Mouse (Mus musculus) lung, postnatal 10 days (tissue): ENCODE measurements around the gene Fam181b.

ENCODE experiments used
- DNase-seq: peaks from one replicate; pipeline ENCODE4 v3.0.0; 2021

Gene Fam181b

GRCm38 (mm10) chr7:93079785-93080730 is at the start of gene Fam181b:
Gene Fam181b (plus strand): TSS chr7:93079865.
- peak; percentile 77 for DNase-seq

DNA sequence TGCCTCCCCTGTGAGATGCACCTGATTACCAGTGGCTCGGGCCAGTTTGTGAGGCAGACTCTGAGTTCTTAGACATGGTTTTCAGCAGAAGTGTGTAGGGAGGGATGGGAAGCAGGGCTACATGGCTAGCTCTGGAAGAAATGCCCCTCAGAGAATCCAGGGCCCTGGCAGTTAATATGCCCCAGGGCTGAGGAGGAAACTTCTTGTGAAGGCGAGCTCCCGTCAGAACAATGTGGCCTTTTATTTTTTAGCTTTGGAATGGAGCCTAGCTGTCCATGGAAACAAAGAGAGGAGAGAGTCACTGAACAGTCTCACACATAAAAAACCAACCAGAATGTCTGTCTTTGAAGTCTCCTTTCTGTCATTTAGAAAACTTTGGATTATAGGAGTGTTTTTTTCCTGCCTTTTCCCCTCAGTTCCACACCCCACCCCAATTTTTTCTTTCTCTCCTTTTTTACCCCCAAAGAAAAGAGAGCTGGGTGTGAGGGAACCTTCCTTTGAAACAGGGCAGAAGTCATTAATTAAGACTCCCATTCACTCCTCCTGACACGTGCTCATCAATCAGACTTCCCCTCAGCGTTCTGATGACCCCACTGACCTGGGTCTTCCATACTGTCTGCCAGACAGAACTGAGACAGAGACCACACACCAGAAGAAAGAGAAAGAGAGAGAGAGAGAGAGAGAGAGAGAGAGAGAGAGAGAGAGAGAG is 41.7 kb upstream of the Fam181b start:
- DNase-seq, result no peak

DNA sequence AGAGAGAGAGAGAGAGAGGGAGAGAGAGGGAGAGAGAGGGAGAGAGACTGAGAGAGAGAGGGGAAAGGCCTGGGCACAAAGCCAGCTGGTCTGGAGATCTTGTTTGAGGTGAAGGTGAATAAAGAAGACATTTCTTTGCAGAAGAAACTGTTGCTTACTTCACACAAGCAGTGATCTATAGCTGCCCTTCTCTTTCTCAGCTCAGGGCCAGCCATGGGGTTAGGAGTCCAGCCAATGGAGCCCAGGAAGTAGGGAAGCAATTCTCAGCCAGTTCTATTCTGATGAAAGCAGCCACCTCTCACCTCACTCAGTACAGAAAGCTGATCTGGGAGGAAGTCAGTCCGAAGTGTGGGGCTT is 41.2 kb upstream of the Fam181b start:
- DNase-seq, result no peak

GRCm38 (mm10) chr7:93039542-93039941 is 40.1 kb upstream of the Fam181b start:
- DNase-seq, result no peak

DNA sequence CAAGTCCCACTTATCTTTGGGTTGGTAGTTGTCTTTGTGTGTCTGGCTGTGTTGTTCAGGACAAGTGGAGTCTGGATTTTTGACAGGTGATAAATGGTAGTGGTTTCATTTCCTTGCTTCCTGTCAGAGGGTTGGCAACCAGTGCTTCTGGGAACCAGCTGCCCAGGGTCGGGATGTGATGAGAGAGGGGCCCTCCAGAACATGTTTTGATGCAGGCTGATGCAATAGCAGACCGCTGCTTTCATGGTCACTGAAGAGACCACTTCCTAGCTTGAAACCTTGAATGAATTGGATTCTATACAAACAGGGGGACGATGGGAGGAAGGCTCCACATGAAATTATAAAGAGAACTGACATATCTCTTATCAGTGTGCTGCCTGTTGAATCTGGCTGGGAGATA is 35.3 kb upstream of the Fam181b start:
- peak; percentile 3 for DNase-seq

- no peak for DNase-seq
Observed at GRCm38 (mm10) chr7:93044788-93045187, 34.9 kb upstream of the Fam181b start.

DNA sequence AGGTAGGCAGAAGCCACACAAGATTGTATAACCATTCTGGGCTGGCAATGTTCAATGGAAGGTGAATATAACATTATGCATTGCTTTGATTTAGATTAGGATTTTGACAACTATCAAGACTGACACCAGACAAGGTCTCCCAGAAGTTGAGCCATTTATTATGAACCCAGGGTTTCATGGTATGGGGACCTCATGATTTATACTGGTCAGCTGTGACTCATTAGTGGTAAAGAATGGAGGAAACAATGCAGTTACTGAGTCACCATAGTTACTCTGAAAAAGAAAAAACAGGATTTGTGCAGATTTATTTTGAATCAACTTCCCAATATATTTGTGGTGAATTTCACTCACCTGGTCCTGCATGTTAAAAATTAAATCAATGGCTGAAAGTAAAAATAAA is 18.8 kb upstream of the Fam181b start:
- no peak for DNase-seq

DNA sequence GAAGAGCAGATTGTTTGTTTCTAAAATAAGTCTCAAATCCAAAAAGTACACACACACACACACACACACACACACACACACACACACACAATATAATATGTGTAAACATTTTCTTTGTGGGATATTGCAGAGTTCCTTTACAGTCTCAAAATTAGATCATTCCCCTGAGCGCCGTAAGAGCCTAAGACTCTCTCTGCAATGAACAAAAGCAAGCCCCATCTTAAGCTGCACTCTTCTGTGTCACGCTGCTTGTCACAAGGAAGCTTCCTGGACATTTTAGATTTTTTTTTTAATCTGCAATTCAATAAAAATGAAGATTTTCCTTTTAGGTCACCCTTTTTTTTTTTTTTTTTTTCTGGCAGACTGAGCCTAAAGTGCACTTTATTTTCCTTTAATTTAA is 17.9 kb upstream of the Fam181b start:
- no peak for DNase-seq

GRCm38 (mm10) chr7:93062189-93062588 is 17.5 kb upstream of the Fam181b start:
- DNase-seq, result no peak

DNA sequence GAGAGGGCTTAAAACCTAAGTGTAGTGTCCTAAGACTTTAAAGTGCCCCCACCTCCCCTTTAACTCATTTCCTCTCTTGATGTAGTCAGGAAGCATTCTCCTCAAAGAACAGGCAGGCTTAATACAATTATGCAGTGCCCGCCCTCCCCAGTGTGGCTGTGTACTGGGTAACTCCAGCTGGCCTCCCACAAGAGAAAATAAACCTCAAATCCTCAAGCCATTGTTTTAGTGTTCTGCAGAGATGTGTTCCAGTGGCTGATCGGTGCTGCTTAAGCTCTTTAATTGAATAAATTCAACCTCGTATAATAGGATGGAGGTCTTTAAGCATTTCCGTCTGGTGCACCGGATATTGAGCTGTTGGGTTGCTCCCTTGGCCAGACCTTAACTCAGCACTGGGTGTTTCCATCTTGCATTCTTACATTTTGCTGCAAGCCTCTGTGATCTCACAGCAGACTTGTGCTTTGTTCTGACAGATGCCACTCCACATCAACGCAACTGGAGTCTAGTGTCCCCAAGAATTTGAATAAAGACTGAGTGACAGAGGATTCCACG is 12.1 kb upstream of the Fam181b start:
- no peak for DNase-seq

GRCm38 (mm10) chr7:93076435-93076960 is 3.2 kb upstream of the Fam181b start:
- DNase-seq, result no peak

- no peak for DNase-seq
Observed at GRCm38 (mm10) chr7:93079420-93079784, 263 bp upstream of the Fam181b start.

DNA sequence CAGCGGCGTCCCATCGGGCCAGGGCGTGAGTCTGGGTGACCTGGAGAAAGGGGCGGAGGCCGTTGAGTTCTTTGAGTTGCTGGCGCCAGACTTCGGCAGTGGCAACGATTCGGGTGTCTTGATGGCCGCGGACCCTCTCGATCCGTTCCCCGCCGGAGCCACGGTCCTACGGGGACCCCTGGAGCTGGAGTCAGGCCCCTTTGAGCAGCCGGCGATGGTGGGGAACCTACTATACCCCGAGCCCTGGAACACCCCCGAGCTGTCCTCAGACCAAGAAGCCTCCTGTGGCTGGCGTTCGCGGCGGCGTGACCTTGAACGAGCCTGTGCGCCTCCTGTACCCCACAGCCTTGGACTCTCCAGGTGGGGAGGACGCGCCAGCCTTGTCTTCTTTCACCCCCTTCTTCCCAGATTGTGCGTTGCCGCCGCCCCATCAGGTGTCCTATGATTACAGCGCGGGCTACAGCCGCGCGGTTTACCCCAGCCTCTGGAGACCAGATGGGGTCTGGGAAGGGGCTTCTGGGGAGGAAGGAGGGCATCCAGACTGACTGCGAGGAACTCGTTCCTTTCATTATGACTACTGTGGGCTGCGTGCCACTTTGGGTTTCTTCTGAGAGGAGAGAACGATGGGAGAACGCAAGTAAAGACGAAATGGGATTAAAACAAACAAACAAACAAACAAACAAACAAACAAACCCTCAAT is 1.2 kb downstream of the Fam181b start:
- DNase-seq, result peak; percentile 8

- peak; percentile 90 for DNase-seq
Observed at GRCm38 (mm10) chr7:93093371-93094058, 13.8 kb downstream of the Fam181b start.

- peak; percentile 53 for DNase-seq
Observed at GRCm38 (mm10) chr7:93095511-93095910, 15.8 kb downstream of the Fam181b start.

DNA sequence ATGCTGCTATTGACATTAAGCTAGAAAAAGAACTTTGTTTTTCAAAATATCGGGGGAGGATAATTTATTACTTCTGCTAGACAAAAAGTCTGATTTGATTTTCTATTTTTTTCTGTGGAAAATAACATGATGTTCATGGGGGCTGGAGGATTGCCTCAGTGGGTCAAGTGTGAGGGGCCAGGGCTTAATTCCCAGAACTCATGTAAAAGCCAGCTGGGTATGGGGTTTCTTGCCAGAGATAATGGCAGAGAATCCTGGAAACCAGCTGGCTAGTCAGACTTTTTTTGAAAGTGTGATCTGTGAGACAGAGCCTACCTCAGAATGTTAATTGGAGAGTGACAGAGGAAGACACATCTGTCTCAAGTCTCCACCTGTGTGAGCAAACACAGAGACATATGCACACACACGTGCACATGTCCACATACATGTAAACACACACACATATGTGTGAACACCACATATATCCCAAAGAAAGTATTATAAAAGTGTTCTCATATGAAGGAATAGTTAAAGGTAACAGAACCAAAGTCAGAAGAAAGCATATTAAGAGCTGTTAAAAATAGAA is 25.2 kb downstream of the Fam181b start:
- DNase-seq, result no peak

GRCm38 (mm10) chr7:93110370-93110965 is 30.8 kb downstream of the Fam181b start:
- DNase-seq, result no peak

DNA sequence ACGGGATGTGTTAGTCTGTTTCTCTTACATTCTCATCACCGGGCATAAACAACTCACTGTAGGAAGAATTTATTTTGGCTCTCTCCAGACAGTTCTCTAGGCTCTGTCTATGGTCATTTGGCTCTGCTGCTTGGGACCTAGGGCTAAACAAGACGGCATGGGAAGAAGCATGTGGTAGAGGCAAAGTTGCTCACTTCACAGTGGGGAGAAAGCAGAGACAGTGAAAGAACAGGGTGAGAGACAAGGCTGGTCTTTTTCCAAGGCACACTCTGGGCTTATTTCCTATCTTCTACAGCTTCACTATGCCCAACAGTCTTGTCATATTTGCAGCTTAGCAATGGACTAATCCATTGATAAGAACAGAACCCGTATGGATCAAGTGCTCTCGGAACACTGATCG is 31.4 kb downstream of the Fam181b start:
- DNase-seq, result no peak

DNA sequence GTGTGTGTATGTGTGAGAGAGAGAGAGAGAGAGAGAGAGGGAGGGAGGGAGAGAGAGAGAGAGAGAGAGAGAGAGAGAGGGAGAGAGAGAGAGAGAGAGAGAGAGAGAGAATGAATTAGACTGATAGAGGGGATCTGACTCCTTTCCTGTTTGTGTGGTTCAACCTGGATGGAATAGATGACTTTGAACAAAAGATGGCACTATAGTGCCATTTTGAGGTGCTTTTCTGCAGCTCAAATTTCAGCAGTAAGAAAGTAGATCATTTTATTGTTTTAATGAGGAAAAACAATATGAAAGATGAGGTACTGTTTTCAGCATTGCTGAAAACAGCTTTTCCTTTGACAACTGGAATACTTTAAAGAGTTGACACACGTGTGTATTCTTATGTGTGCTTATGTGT is 37.9 kb downstream of the Fam181b start:
- DNase-seq, result no peak

- no peak for DNase-seq
Observed at GRCm38 (mm10) chr7:93123936-93124335, 44.3 kb downstream of the Fam181b start.
